Mouse (Mus musculus) kidney, adult 8-10 months (tissue): ENCODE results near the gene Pbrm1.

Experiments used
- DNase-seq, 2 experiments: peaks; one replicate each; pipeline ENCODE4 v3.0.0; 2022

Gene Pbrm1

DNA sequence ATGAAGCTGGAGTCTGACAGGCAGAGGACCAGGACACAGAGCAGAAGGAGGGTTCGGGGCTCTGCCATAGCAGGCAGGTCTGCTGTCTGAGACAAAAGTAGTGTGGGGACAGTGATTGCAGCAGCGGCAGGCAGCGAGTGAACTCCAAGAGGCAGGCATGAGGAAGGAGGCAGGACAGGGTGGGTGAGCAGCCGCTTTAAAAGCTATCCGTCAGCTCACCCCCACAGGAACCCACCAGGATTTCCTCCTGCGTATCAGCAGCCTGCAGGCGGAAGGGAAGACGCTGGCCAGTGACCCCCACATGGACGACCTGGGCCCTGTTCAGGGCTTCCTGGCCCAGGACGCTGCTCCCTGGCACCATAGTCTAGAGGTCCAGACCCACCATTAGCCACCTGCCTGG lies 149.5 kb downstream of the Pbrm1 start, which contains the start of gene Stab1:
TSS of gene Stab1 (minus strand) at position 217 of the 400 bp plus-strand sequence.
- DNase-seq: peak; percentile 55 to 56

DNA sequence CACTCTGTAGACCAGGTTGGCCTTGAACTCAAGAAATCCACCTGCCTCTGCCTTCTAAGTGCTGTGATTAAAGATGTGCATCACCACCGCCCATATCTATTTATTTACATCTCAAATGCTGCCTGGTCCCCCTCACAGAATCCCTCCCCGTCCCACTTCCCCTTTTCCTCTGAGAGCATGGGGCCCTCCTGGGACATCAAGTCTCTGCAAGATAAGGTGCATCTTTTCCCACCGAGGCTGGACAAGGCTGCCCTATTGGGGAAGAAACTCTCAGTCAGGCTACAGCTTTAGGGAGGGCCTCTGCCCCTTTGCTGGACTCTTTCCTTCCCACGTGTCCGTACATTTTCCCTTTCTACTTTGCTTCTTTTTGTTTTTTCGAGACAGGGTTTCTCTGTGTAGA lies 150.6 kb downstream of the Pbrm1 start:
- DNase-seq: no peak

DNA sequence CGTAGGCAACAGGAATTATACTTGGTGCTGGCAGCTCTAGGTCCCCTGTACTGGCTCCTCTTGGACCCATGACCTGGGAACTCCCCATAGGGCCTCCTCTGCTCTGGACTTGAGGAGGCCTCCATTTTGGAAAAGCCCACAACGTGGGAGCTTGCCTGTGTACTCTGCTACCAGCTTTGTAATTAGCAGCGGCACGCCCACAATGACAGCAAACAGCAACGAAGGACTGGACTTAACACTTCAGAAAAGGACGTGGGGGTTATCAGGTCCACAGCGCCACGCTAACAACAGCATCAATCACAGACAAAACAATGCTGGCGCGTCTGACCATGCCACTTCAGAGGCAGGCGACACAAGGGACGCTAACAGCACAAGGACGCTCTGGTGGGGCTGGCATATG lies 152.0 kb downstream of the Pbrm1 start:
- no peak for DNase-seq
